Mouse (Mus musculus): ENCODE results near the gene Pik3r1.

GRCm38 (mm10) chr13:101707226-101707625 lies 60.8 kb downstream of the Pik3r1 start:
- TF ChIP-seq POLR2A (IDR thresholded peaks at IDR 0.05; ENCODE audit: control insufficient read depth, extremely low read depth, insufficient read depth, low read length, poor library complexity) (no peak), CTCF (IDR thresholded peaks at IDR 0.05; ENCODE audit: borderline replicate concordance, control insufficient read depth, extremely low read depth, insufficient read depth, low read length, poor library complexity) (no peak)

Measured in thymus, adult 2 months (tissue).